Mouse (Mus musculus) forebrain, postnatal 0 days (tissue): Measurements from ENCODE around the gene Creb5. TPM values are rescaled to one million over a fixed set of nuclear protein-coding genes. Genes with fewer than 3 reads are reported as not detected.

Experiments
- ATAC-seq: fragments of 200-750 bp; cut with Nextera tagmentation; 2 replicates; pipeline ENCODE4 v1.8.0; 2017; ENCODE audit warnings: mild to moderate bottlenecking, moderate library complexity
- DNase-seq: peaks from one replicate; pipeline ENCODE4 v3.0.0-alpha.2; 2015
- H3K27ac ChIP-seq: fragments of 300-500 bp; sonication (generic); 2 replicates; pipeline ENCODE4 v1.5.1; 2014; ENCODE audit warnings: low read depth, mild to moderate bottlenecking, antibody characterized with exemption, low read length, moderate library complexity, mixed read lengths
- H3K27me3 ChIP-seq: fragments of 300-500 bp; sonication (generic); 2 replicates; pipeline ENCODE4 v1.6.1; 2014; ENCODE audit warnings: mild to moderate bottlenecking, low read length, mixed read lengths; ENCODE audit not compliant: insufficient read depth
- H3K36me3 ChIP-seq: fragments of 300-500 bp; sonication (generic); 2 replicates; pipeline ENCODE4 v1.6.1; 2014; ENCODE audit warnings: mild to moderate bottlenecking, moderate library complexity; ENCODE audit not compliant: insufficient read depth
- H3K4me1 ChIP-seq: fragments of 300-500 bp; sonication (generic); 2 replicates; pipeline ENCODE4 v1.6.1; 2014; ENCODE audit warnings: antibody characterized with exemption; ENCODE audit not compliant: insufficient read depth
- H3K4me2 ChIP-seq: fragments of 300-500 bp; sonication (generic); 2 replicates; pipeline ENCODE4 v1.6.1; 2014; ENCODE audit warnings: low read depth, mild to moderate bottlenecking, moderate library complexity
- H3K4me3 ChIP-seq: fragments of 300-500 bp; sonication (generic); 2 replicates; pipeline ENCODE4 v1.5.1; 2014; ENCODE audit warnings: low read depth, low read length, mixed read lengths
- H3K9ac ChIP-seq: fragments of 300-500 bp; sonication (generic); 2 replicates; pipeline ENCODE4 v1.6.1; 2014; ENCODE audit warnings: mild to moderate bottlenecking
- H3K9me3 ChIP-seq: fragments of 300-500 bp; sonication (generic); 2 replicates; pipeline ENCODE4 v1.6.1; 2016; ENCODE audit warnings: low read length
- CTCF ChIP-seq: sonication (generic); IDR thresholded peaks from 2 replicates; pipeline ENCODE4 v1.5.1; 2016; ENCODE audit warnings: antibody characterized with exemption, control low read depth, low read depth
- WGBS: fragments of 180-500 bp; shearing (Covaris S2); extraction: QIAGEN DNeasy Blood & Tissue Kit; methylation state at CpG from one replicate; pipeline ENCODE4 v1.1.7; 2014; 5-methylcytosine and 5-hydroxymethylcytosine counted together
- polyA plus RNA-seq: library from polyadenylated mRNA; unstranded; fragments of >200 nt; fragmentation: Nextera tagmentation; extraction: Ambion mirVana; gene quantifications from 2 replicates; pipeline ENCODE4 v1.2.1, GENCODE M21; 2015
- total RNA-seq: library from RNA; depleted of rRNA; stranded (reverse); fragments of >200 nt; gene quantifications from 2 replicates; pipeline ENCODE4 v1.2.3, GENCODE M21; 2014

Creb5 gene
- total and polyA plus RNA-seq, 2 experiments from 2014 or later: 2.4 to 3.2 TPM

- H3K9me3 ChIP-seq: no peaks in the 10 kb centered on the region
- H3K4me2 ChIP-seq: no peak overlapping the region
- no peak overlapping the region for H3K27ac ChIP-seq
- no peak overlapping the region for H3K9ac ChIP-seq
- peak; percentile 60 for TF ChIP-seq CTCF
- H3K4me3 ChIP-seq: no peak overlapping the region
- ATAC-seq (no peak), DNase-seq (peak; percentile 34)
- H3K27me3 ChIP-seq: no peaks in the 10 kb centered on the region
- WGBS: 75% methylated on average over 1 of the region's 1 CpGs
- H3K4me1 ChIP-seq: no peaks in the 10 kb centered on the region
- no peaks in the 10 kb centered on the region for H3K36me3 ChIP-seq
Measured at GRCm38 (mm10) chr6:53649782-53650181, 362.7 kb downstream of the Creb5 start.

- H3K4me3 ChIP-seq: no peak overlapping the region
- no peaks in the 10 kb centered on the region for H3K36me3 ChIP-seq
- H3K27me3 ChIP-seq: no peaks in the 10 kb centered on the region
- no peak overlapping the region for H3K9ac ChIP-seq
- no peak for DNase-seq
- TF ChIP-seq CTCF: no peak
- no peak overlapping the region for H3K4me2 ChIP-seq
- ATAC-seq: no peak
- no peak overlapping the region for H3K27ac ChIP-seq
- H3K4me1 ChIP-seq: no peaks in the 10 kb centered on the region
- no peaks in the 10 kb centered on the region for H3K9me3 ChIP-seq
- 82% methylated on average over 5 of the region's 5 CpGs for WGBS
Measured at GRCm38 (mm10) chr6:53652691-53653090, 365.6 kb downstream of the Creb5 start.

GRCm38 (mm10) chr6:53653706-53654360 is 366.8 kb downstream of the Creb5 start:
- H3K36me3 ChIP-seq: no peaks in the 10 kb centered on the region
- TF ChIP-seq CTCF: no peak
- DNase-seq (no peak), ATAC-seq (no peak)
- H3K9me3 ChIP-seq: no peaks in the 10 kb centered on the region
- H3K4me2 ChIP-seq: no peak overlapping the region
- H3K27me3 ChIP-seq: no peaks in the 10 kb centered on the region
- H3K4me3 ChIP-seq: no peak overlapping the region
- 67% methylated on average over 8 of the region's 8 CpGs for WGBS
- no peak overlapping the region for H3K9ac ChIP-seq
- H3K27ac ChIP-seq: no peak overlapping the region
- H3K4me1 ChIP-seq: no peaks in the 10 kb centered on the region

- Histone ChIP-seq H3K27me3 (no peaks in the 10 kb centered on the region), H3K4me2 (no peak overlapping the region), H3K9ac (no peak overlapping the region), H3K4me1 (no peaks in the 10 kb centered on the region), H3K9me3 (no peaks in the 10 kb centered on the region), H3K4me3 (no peak overlapping the region), H3K36me3 (no peaks in the 10 kb centered on the region), H3K27ac (no peak overlapping the region)
- no peak for DNase-seq
- 43% methylated on average over 12 of the region's 12 CpGs for WGBS
- peak; percentile 6; the same call in 1 of the 2 replicates for ATAC-seq
- TF ChIP-seq CTCF: no peak
Measured at GRCm38 (mm10) chr6:53654361-53654824, 367.3 kb downstream of the Creb5 start.

GRCm38 (mm10) chr6:53656466-53656865 is 369.4 kb downstream of the Creb5 start:
- no peak overlapping the region for H3K9ac ChIP-seq
- DNase-seq (no peak), ATAC-seq (no peak)
- no peak overlapping the region for H3K4me3 ChIP-seq
- no peaks in the 10 kb centered on the region for H3K27me3 ChIP-seq
- H3K4me1 ChIP-seq: no peaks in the 10 kb centered on the region
- no peak overlapping the region for H3K4me2 ChIP-seq
- WGBS: 54% methylated on average over 3 of the region's 3 CpGs
- no peaks in the 10 kb centered on the region for H3K9me3 ChIP-seq
- TF ChIP-seq CTCF: no peak
- no peak overlapping the region for H3K27ac ChIP-seq
- H3K36me3 ChIP-seq: no peaks in the 10 kb centered on the region

- TF ChIP-seq CTCF: peak; percentile 3; the same call in 1 of the 2 replicates
- WGBS: 82% methylated on average over 4 of the region's 4 CpGs
- no peak overlapping the region for H3K27ac ChIP-seq
- H3K36me3 ChIP-seq: no peaks in the 10 kb centered on the region
- no peak for ATAC-seq
- no peak overlapping the region for H3K9ac ChIP-seq
- no peak overlapping the region for H3K4me3 ChIP-seq
- H3K4me1 ChIP-seq: no peaks in the 10 kb centered on the region
- no peaks in the 10 kb centered on the region for H3K27me3 ChIP-seq
- H3K4me2 ChIP-seq: no peak overlapping the region
- no peak for DNase-seq
- no peaks in the 10 kb centered on the region for H3K9me3 ChIP-seq
Measured at GRCm38 (mm10) chr6:53657483-53657882, 370.4 kb downstream of the Creb5 start.
